Mouse (Mus musculus): Measurements from ENCODE around the gene Bsx.

GRCm38 (mm10) chr9:40859196-40859595 is 14.7 kb upstream of the Bsx start:
- no peak for TF ChIP-seq CTCF (IDR thresholded peaks at IDR 0.05; ENCODE audit: extremely low read depth, insufficient read depth, insufficient read length, insufficient replicate concordance)
- no peak for TF ChIP-seq POLR2A (IDR thresholded peaks at IDR 0.05; ENCODE audit: low read depth, low read length)

Measured in spleen, adult 2 months (tissue).